8 mouse cellular contexts compared by ENCODE assay signal in the genomic region with DNA sequence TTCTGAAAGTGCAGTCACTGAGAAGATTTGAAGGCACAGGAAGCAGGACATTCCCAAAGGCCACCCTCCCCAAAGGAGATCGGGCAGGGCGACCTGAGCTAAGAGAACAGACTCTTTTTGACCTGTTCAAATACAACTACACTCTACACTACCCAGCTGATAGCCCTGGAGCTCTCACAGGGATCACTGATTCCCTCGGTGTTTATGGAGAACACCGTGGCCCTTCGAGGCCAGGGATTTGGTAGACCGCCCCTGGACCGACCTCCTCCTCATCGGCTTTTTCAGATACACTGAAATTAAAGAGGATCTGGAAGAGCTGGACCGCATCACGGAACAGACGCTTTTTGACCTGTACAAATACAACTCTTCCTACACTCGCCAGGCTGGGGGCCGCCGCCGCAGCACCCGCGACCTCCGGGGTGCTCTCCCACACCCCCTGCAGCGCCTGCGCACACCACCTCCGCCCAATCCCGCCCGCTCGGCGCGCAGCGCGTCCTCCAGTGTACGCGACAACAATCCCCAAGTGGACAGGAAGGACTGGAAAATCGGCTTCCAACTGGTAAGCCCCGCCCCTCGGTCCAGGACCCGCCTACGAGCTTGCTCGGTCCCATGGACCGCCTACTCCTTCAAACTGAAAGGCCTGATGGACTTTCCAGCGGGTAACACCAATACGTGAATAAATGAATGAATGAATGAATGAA. TPM values are rescaled to one million over a fixed set of nuclear protein-coding genes. Genes with fewer than 3 reads are reported as not detected.
DNase-seq lines count a peak whose midpoint lies in the region; ATAC-seq and TF ChIP-seq lines count a peak whose summit lies in the region.

No protein-coding gene starts in this region.

- H3K4me3 ChIP-seq in E14TG2a.4 (replicated peaks; ENCODE audit: low read length) = peak overlapping the region; percentile 76
- peak overlapping the region; percentile 90 for H3K4me3 ChIP-seq in brown adipose tissue, adult 24 weeks (ENCODE audit: insufficient read depth, low read depth, low read length)
- H3K4me3 ChIP-seq in forebrain, embryonic 12.5 days (replicated peaks) = peak overlapping the region; percentile 55
- peak overlapping the region; percentile 63 for H3K4me3 ChIP-seq in heart, embryonic 15.5 days
- H3K4me3 ChIP-seq in liver, embryonic 13.5 days (replicated peaks) = peak overlapping the region; percentile 56

- peak overlapping the region; percentile 77 for H3K4me2 ChIP-seq in forebrain, embryonic 12.5 days
- peak overlapping the region; percentile 90 for H3K4me2 ChIP-seq in heart, embryonic 15.5 days
- H3K4me2 ChIP-seq in liver, embryonic 13.5 days = peak overlapping the region; percentile 69

- peak overlapping the region; percentile 64 for H3K9ac ChIP-seq in forebrain, embryonic 12.5 days
- peak overlapping the region; percentile 63 for H3K9ac ChIP-seq in heart, embryonic 15.5 days
- peak overlapping the region; percentile 39; the same call in 1 of the 2 replicates for H3K9ac ChIP-seq in liver, embryonic 13.5 days

- peak overlapping the region; percentile 85 for H3K27ac ChIP-seq in brown adipose tissue, adult 24 weeks (replicated peaks; ENCODE audit: low read depth, low read length)
- H3K27ac ChIP-seq in forebrain, embryonic 12.5 days = no peak overlapping the region
- H3K27ac ChIP-seq in heart, embryonic 15.5 days = peak overlapping the region; percentile 41
- no peak overlapping the region for H3K27ac ChIP-seq in liver, embryonic 13.5 days

- H3K27me3 ChIP-seq in E14TG2a.4 (ENCODE audit: insufficient read depth, low read length) = peaks cover 41% of the 10 kb centered on the region
- H3K27me3 ChIP-seq in forebrain, embryonic 12.5 days = 0 out of 2 replicates have a peak, but pooled peaks cover 8% of the 10 kb centered on the region
- no peaks in the 10 kb centered on the region for H3K27me3 ChIP-seq in heart, embryonic 15.5 days
- H3K27me3 ChIP-seq in liver, embryonic 13.5 days = peaks cover 11% of the 10 kb centered on the region

- H3K9me3 ChIP-seq in E14TG2a.4 (ENCODE audit: low read length) = no peaks in the 10 kb centered on the region
- H3K9me3 ChIP-seq in forebrain, embryonic 12.5 days = no peaks in the 10 kb centered on the region
- no peaks in the 10 kb centered on the region for H3K9me3 ChIP-seq in heart, embryonic 15.5 days (replicated peaks)
- no peaks in the 10 kb centered on the region for H3K9me3 ChIP-seq in liver, embryonic 13.5 days (replicated peaks)

- DNase-seq in kidney, postnatal 14 days = peak; percentile 96
- DNase-seq in liver, embryonic 13.5 days = peak; percentile 64
- peak; percentile 45 for DNase-seq in naive thymus-derived CD4-positive, alpha-beta T cell, adult 2 months (ENCODE audit: low read depth)
- DNase-seq in testis, postnatal 10 days (ENCODE audit: low spot score) = peak; percentile 93

- peaks cover 18% of the 10 kb centered on the region for H3K4me1 ChIP-seq in E14TG2a.4 (replicated peaks; ENCODE audit: low read depth, low read length)
- H3K4me1 ChIP-seq in brown adipose tissue, adult 24 weeks (ENCODE audit: control insufficient read depth, insufficient read depth, insufficient read length, low read length) = no peaks in the 10 kb centered on the region
- H3K4me1 ChIP-seq in forebrain, embryonic 12.5 days = peaks cover 3% of the 10 kb centered on the region; the same call in 1 of the 2 replicates
- peaks cover 7% of the 10 kb centered on the region; the same call in 1 of the 2 replicates for H3K4me1 ChIP-seq in heart, embryonic 15.5 days (replicated peaks)
- H3K4me1 ChIP-seq in liver, embryonic 13.5 days (replicated peaks) = no peaks in the 10 kb centered on the region; the same call in 1 of the 2 replicates

- WGBS in forebrain, embryonic 12.5 days = under 1% methylated on average over 39 of the region's 39 CpGs
- 1% methylated on average over 39 of the region's 39 CpGs for WGBS in heart, embryonic 15.5 days
- WGBS in liver, embryonic 13.5 days (ENCODE audit: insufficient replicate concordance) = 1% methylated on average over 39 of the region's 39 CpGs

- no peaks in the 10 kb centered on the region for H3K36me3 ChIP-seq in E14TG2a.4 (ENCODE audit: insufficient read depth, low read length)
- H3K36me3 ChIP-seq in forebrain, embryonic 12.5 days (replicated peaks) = no peaks in the 10 kb centered on the region
- H3K36me3 ChIP-seq in heart, embryonic 15.5 days = no peaks in the 10 kb centered on the region
- H3K36me3 ChIP-seq in liver, embryonic 13.5 days = no peaks in the 10 kb centered on the region

- ATAC-seq in forebrain, embryonic 12.5 days (ENCODE audit: low FRiP score) = peak; percentile 93
- peak; percentile 91 for ATAC-seq in heart, embryonic 15.5 days (replicated peaks; ENCODE audit: insufficient number of reproducible peaks, insufficient read depth, low FRiP score, low read depth)
- peak; percentile 72 for ATAC-seq in liver, embryonic 13.5 days (ENCODE audit: low read depth)

- no peak for TF ChIP-seq CTCF in E14TG2a.4 (conservative IDR thresholded peaks at IDR 0.05; ENCODE audit: low read length)

RNA-seq across cellular contexts. Expression of a gene that starts 10.3 kb away (rescaled TPM):
- polyA plus RNA-seq in brown adipose tissue, adult 24 weeks (2012; ENCODE audit: insufficient read depth, insufficient read length, missing spikeins) = 0.88 and 1.1 TPM in 2 replicates
- polyA plus RNA-seq in forebrain, embryonic 12.5 days (2016; fragmentation: Nextera tagmentation; extraction: Ambion mirVana) = 0.24 and 0.49 TPM in 2 replicates
- 0.81 and 2.8 TPM in 2 replicates for polyA plus RNA-seq in heart, embryonic 15.5 days (2015; fragmentation: Nextera tagmentation; extraction: Ambion mirVana)
- polyA plus RNA-seq in liver, embryonic 13.5 days (2015; fragmentation: Nextera tagmentation; extraction: Ambion mirVana) = 0.31 and 0.37 TPM in 2 replicates

RNA-seq across cellular contexts. Expression of a gene that starts 17.1 kb away (rescaled TPM):
- polyA plus RNA-seq in brown adipose tissue, adult 24 weeks (2012; ENCODE audit: insufficient read depth, insufficient read length, missing spikeins) = 30.9 and 34.5 TPM in 2 replicates
- 12.7 and 14.0 TPM in 2 replicates for polyA plus RNA-seq in forebrain, embryonic 12.5 days (2016; fragmentation: Nextera tagmentation; extraction: Ambion mirVana)
- 37.8 and 48.4 TPM in 2 replicates for polyA plus RNA-seq in heart, embryonic 15.5 days (2015; fragmentation: Nextera tagmentation; extraction: Ambion mirVana)
- polyA plus RNA-seq in liver, embryonic 13.5 days (2015; fragmentation: Nextera tagmentation; extraction: Ambion mirVana) = 18.3 and 18.4 TPM in 2 replicates

RNA-seq across cellular contexts. Expression of a gene that starts 18.4 kb away (rescaled TPM):
- polyA plus RNA-seq in brown adipose tissue, adult 24 weeks (2012; ENCODE audit: insufficient read depth, insufficient read length, missing spikeins) = 52.3 and 69.7 TPM in 2 replicates
- polyA plus RNA-seq in forebrain, embryonic 12.5 days (2016; fragmentation: Nextera tagmentation; extraction: Ambion mirVana) = 16.6 and 19.3 TPM in 2 replicates
- polyA plus RNA-seq in heart, embryonic 15.5 days (2015; fragmentation: Nextera tagmentation; extraction: Ambion mirVana) = 42.8 and 56.4 TPM in 2 replicates
- 19.6 and 23.4 TPM in 2 replicates for polyA plus RNA-seq in liver, embryonic 13.5 days (2015; fragmentation: Nextera tagmentation; extraction: Ambion mirVana)

RNA-seq across cellular contexts. Expression of a gene that starts 44.9 kb away (rescaled TPM):
- polyA plus RNA-seq in brown adipose tissue, adult 24 weeks (2012; ENCODE audit: insufficient read depth, insufficient read length, missing spikeins) = not detected in 2 replicates
- not detected in 2 replicates for polyA plus RNA-seq in forebrain, embryonic 12.5 days (2016; fragmentation: Nextera tagmentation; extraction: Ambion mirVana)
- polyA plus RNA-seq in heart, embryonic 15.5 days (2015; fragmentation: Nextera tagmentation; extraction: Ambion mirVana) = 0.11 TPM in 1 of 2 replicates, not detected in the other
- polyA plus RNA-seq in liver, embryonic 13.5 days (2015; fragmentation: Nextera tagmentation; extraction: Ambion mirVana) = not detected in 2 replicates

RNA-seq across cellular contexts. Expression of a gene that starts 49.8 kb away (rescaled TPM):
- 0.33 TPM in 1 of 2 replicates, not detected in the other for polyA plus RNA-seq in brown adipose tissue, adult 24 weeks (2012; ENCODE audit: insufficient read depth, insufficient read length, missing spikeins)
- 0.05 and 0.09 TPM in 2 replicates for polyA plus RNA-seq in forebrain, embryonic 12.5 days (2016; fragmentation: Nextera tagmentation; extraction: Ambion mirVana)
- 0.05 and 0.37 TPM in 2 replicates for polyA plus RNA-seq in heart, embryonic 15.5 days (2015; fragmentation: Nextera tagmentation; extraction: Ambion mirVana)
- 0.31 and 0.56 TPM in 2 replicates for polyA plus RNA-seq in liver, embryonic 13.5 days (2015; fragmentation: Nextera tagmentation; extraction: Ambion mirVana)

Comparison
In these comparisons a context has a peak if more than half of its experiments do, and no peak if none do; other contexts are left out.
1. H3K27ac ChIP-seq: peak in brown adipose tissue, adult 24 weeks (single experiment) and heart, embryonic 15.5 days (single experiment); none in forebrain, embryonic 12.5 days (single experiment) and liver, embryonic 13.5 days (single experiment).
2. DNase-seq: peak in every context shown above with its lines; median percentile 96 in kidney, postnatal 14 days; 93 in testis, postnatal 10 days; 64 in liver, embryonic 13.5 days; 45 in naive thymus-derived CD4-positive, alpha-beta T cell, adult 2 months.
3. Peak in every context shown above with its lines, with median percentiles within 50 percentile points of each other: H3K4me3 ChIP-seq, ATAC-seq, H3K4me2 ChIP-seq and H3K9ac ChIP-seq.